Mouse (Mus musculus) olfactory bulb, adult 2 months (tissue): ENCODE measurements around the gene Spata25.

ENCODE experiments used
- CTCF ChIP-seq: fragments of 200-500 bp; IDR thresholded peaks from 2 replicates; pipeline ENCODE4 v1.5.1; 2012; ENCODE audit warnings: low read depth, mild to moderate bottlenecking, low read length, moderate library complexity; ENCODE audit not compliant: insufficient read depth
- POLR2A ChIP-seq: fragments of 200-500 bp; IDR thresholded peaks from 2 replicates; pipeline ENCODE4 v1.6.1; 2012; ENCODE audit warnings: mild to moderate bottlenecking, low read depth, low read length, moderate library complexity; ENCODE audit not compliant: insufficient read depth

DNA sequence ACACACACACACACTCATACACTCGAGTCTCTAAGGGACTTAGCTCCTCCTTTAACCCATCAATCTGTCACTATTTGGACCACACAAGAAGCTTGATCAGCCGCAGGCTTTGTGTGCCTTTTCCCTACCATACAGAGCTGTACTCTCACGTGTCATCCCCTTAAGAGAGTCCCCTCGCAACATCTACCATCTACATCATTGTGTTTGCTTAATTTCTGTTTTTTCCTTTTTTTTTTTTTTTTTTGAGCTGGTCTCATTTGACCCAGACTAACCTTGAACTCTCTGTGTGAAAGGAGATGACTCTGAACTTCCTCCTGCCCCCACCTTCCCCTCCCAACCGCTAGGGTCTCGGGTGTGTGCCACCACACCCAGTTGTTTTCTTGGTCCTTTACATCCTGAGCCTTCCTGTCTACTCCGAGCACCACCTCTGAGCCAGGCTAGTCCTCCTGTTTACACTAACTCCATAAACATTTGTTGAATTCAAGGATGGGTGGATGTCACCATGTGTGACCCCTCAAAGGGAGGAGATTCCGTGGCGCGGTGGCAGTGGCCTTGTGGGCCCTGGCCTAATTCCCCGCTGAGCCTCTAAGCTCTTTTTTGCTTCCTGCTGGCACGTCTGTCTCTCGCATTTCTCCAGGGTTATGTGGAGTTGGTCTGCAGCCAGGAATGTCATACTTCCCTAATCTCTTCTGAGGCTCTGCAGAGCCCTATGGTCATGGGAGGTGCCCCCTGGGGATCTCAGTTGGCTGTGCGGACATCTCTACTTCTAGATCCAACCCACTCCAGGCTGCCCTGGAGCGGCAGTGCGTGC, 38.6 kb upstream of the Spata25 start:
- TF ChIP-seq CTCF (no peak), POLR2A (no peak)
